Mouse (Mus musculus): ENCODE measurements around the gene Sgk2.

DNA sequence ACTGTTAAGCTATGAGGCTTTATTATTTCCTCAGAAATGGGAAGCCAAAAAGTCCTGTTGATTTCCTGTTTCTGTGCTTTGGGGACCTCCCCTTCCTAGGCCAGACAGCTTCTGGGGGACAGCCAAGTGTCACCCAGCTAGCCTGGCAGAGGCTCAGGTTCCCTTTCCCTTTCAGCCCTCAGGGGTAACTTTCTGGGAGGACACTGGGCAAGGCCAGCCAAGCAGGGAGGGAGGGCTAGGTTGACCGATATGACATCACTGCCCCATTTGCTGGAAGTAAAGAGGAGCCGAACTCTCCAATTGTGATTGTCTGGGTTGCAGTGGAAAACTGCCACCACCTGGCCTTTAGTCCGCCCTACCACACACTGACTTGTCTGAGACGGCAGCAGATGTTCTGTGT, 11.1 kb upstream of the Sgk2 start:
- TF ChIP-seq CTCF (IDR thresholded peaks at IDR 0.05; ENCODE audit: low read depth) (no peak), EP300 (IDR thresholded peaks at IDR 0.05; ENCODE audit: low read depth) (no peak)
